Mouse (Mus musculus) small intestine, adult 2 months (tissue): ENCODE data around the gene Cox10.

Source experiments
- CTCF ChIP-seq: fragments of 200-500 bp; IDR thresholded peaks from 2 replicates; pipeline ENCODE4 v1.5.1; 2012; ENCODE audit warnings: low read depth, mild to moderate bottlenecking, control low read depth, inconsistent platforms, low read length, moderate library complexity, mixed read lengths; ENCODE audit not compliant: insufficient replicate concordance, insufficient read length; ENCODE audit errors: extremely low read depth
- POLR2A ChIP-seq: fragments of 200-500 bp; IDR thresholded peaks from 2 replicates; pipeline ENCODE4 v1.6.1; 2012; ENCODE audit warnings: low read depth, mild to moderate bottlenecking, control low read depth, inconsistent platforms, low read length, moderate library complexity

DNA sequence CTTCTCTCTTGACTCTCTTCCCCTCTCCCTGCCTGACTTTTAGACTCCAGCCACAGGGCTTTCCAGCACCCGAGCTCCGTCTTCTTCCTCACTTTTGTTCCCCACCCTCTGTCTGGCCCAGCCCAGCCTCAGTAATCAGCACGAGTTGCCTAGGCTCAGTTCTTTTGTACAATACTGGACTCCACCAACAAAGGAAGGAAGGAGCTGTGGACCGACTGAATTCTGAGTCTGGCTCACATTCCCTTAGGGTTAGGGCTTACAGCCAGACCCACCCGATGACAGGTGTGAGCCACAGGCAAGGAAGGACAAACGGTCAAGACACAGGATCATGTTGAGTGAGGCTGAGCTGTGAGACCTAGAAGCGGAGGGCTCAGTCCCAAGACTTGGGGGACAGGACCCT lies 122.5 kb downstream of the Cox10 start:
- TF ChIP-seq POLR2A = no peak
- TF ChIP-seq CTCF = no peak
